Mouse (Mus musculus): Measurements from ENCODE around the gene Unc13a.

GRCm38 (mm10) chr8:71594324-71594722 lies 77.2 kb downstream of the Unc13a start:
- TF ChIP-seq POLR2A (IDR thresholded peaks at IDR 0.05; ENCODE audit: insufficient read length, low read depth) (no peak), MYOD1 (IDR thresholded peaks at IDR 0.05; ENCODE audit: control insufficient read depth in 1 of 3, insufficient read length in 2 of 3, low read depth in 2 of 3) (no peak), USF1 (IDR thresholded peaks at IDR 0.05; ENCODE audit: low read depth) (no peak), MAX (IDR thresholded peaks at IDR 0.05; ENCODE audit: low read depth) (no peak), E2F4 (IDR thresholded peaks at IDR 0.05; ENCODE audit: insufficient read depth) (no peak), REST (IDR thresholded peaks at IDR 0.05; ENCODE audit: insufficient read depth, insufficient read length) (no peak)
